Mouse (Mus musculus) cerebellum, adult 2 months (tissue): ENCODE results near the gene Atl2.

Experiments used
- CTCF ChIP-seq: fragments of 200-500 bp; IDR thresholded peaks from 2 replicates; pipeline ENCODE4 v1.5.1; 2011; ENCODE audit warnings: low read depth, mild to moderate bottlenecking, control low read depth, low read length, moderate library complexity, borderline replicate concordance; ENCODE audit not compliant: insufficient read depth
- POLR2A ChIP-seq: fragments of 200-500 bp; IDR thresholded peaks from 2 replicates; pipeline ENCODE4 v1.6.1; 2011; ENCODE audit warnings: low read length, control low read depth, borderline replicate concordance; ENCODE audit not compliant: insufficient read depth

- TF ChIP-seq POLR2A (no peak), CTCF (no peak)
Observed at GRCm38 (mm10) chr17:79918484-79919004, 22.6 kb upstream of the Atl2 start.
